Mouse (Mus musculus) MEL-GATA-1-ER (cell line): ENCODE measurements around the gene Olfr350.

Source experiments
- DNase-seq: peaks from one replicate; pipeline ENCODE4 v3.0.0-alpha.2; 2012; ENCODE audit warnings: low read depth; ENCODE audit errors: extremely low read depth

Gene Olfr350

DNA sequence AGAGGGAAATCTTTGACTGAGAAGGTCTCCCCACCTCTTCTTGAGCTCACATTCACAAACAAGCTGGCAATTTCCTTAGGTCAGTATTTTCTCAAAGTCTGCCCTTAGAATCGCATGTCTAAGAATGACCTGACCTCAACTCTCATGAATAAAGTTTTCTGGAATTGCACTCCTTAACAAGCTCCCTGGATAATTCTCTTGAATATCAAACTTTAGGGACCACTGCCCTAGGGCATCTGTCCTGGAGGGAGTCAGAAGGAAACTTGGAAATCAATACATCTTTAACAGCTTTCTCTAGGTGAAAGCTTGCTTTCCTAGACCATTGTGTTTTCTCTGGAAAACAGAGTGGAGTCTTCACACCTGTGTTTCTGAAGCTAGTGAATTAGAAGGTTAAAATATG is at the start of gene Olfr350:
Gene Olfr350 (plus strand): TSS at position 301 of the 400 bp plus-strand sequence.
- DNase-seq, result no peak

DNA sequence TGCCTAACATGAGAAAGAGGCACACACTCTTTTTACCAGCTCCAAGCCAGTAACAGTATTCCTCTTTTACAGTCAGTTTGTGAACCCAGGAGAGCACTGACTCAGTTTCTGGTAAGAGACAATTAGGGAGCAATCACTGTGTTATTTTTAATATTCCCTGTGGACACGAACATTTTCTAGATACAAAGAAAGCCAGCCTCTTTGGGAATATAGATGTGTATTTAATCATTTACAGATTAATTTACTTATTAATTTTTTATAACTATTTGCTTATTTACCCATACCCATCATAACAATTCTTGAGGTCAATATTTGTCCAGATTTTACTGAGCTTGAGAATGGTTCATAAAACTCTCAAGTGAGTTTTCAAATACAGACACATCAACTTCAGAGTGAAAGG is 29.2 kb upstream of the Olfr350 start, which contains the start of gene Olfr3:
Gene Olfr3 (minus strand): TSS at position 101 of the 400 bp plus-strand sequence.
- no peak for DNase-seq

DNA sequence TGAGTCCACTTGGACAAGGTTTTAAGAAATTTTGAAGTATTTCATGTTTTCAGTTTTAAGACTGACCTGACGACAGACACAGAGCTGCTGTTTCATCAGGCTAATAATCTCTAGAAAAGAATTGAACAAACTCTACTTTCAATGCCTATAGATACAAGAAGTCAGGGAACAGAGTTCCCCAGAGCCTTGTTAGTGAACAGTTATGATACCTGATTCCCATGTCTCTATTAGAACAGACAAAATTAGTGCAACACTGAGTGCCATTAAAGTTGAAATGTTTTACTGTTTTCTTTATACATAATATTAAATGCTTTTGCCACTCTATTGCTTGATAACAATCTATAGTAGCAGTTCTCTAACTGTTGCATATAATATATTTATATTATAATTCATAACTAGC is 16.4 kb downstream of the Olfr350 start, which contains the start of gene Olfr351:
Gene Olfr351 (minus strand): TSS at position 101 of the 400 bp plus-strand sequence.
- DNase-seq, result no peak

DNA sequence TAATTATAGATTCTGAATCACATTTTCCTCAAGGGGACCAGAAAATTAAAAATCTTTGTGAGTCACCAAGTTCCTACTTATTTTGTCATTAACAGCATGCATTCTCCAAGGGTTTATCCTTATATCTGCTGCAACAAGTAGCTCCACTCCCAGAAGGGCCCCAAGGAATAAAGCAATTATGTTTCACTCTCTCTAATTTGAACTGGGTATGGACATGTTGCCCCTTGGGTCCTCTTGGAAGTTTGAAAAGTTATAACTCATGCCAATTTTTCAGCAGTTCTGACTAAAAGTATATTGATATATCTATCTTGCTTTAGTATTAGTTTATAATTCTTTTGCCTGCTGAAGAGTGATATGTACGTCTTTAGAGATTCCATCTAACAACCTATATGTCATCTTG is 22.1 kb downstream of the Olfr350 start, which contains the start of gene Olfr352:
Gene Olfr352 (plus strand): TSS at position 301 of the 400 bp plus-strand sequence.
- DNase-seq, result no peak

DNA sequence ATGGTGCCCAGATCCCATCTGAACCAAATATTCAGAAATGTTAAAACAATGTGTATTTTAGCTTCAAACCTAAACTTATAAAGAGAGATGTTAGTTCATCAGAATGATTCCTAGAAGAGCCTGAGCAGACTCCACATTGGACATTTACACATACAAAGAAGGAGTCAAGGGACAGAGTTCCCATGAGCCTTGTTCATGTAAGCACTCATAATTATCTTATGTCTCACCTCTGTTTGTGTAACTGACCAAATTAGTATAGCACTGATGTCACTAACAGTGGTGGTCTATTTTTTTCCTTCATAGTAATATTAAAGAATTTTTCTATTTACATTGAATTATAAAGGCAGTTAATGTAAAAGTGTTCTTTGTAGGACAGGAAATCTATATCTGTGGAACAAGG is 46.7 kb downstream of the Olfr350 start, which contains the start of gene Olfr353:
Gene Olfr353 (minus strand): TSS at position 101 of the 400 bp plus-strand sequence.
- DNase-seq, result no peak

DNA sequence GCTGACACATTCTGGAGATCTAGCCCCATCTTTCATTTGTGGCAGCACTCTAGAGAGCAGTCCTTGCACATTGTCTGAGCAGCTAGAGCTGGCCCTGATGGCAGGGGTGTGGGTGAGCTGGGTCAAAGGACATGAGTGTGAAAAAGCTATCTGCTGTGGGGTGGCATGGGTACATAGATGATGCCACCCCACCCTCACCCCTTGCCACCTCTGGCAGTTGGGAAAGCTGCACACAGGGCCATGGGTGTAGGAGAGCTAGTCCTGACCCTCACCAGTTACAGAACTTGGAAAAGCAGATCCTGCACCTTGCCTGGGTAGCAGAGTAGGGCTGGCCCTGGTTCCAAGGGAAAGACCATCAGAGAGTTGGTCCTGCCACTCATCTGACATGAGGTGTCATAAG is 51.0 kb downstream of the Olfr350 start:
- no peak for DNase-seq
